Mouse (Mus musculus): ENCODE measurements around the gene Mrps17. TPM values are rescaled to one million over a fixed set of nuclear protein-coding genes. Genes with fewer than 3 reads are reported as not detected.
"Not testable (repeated sequence)": the region's sequence is repeated elsewhere in the genome, so short reads cannot be mapped to it uniquely, and the experiment has no call there.

Gene Mrps17
- 178 and 186 TPM in 2 replicates for polyA plus RNA-seq (2016; fragmentation: Nextera tagmentation; extraction: Ambion mirVana)

DNA sequence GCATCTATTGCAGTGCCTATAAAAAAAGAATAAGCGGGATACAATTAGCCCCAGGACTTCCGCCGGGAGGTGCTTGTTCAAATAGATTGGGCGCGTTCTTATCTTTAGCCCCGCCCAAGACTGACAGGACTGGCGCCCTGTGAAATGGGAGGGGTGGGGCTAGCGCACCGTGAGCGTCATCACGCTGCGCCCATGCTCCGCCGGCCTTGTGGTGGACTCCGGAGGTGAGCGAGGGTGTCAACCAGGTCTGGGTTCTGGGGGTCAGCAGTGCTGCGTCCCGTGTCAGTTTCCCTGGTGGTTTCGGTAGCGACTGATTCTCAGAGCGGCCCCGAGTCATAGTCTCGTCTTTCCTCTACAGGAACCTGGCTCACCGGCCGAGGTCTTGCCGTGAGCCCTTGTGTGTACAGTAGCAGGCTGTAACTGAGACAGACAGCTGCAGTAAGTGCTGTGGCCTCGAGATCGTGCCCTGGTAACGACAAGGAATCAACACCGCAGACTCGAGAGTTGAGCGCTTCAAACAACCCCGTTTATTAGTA is at the start of gene Mrps17:
TSS of gene Mrps17 (plus strand) at position 172 of the 536 bp plus-strand sequence.
- WGBS = under 1% methylated on average over 33 of the region's 33 CpGs
- peaks cover 37% of the 10 kb centered on the region for H3K36me3 ChIP-seq
- H3K27ac ChIP-seq = peak within 1 kb of the TSS; percentile 29; the same call in 1 of the 2 replicates
- peaks cover 7% of the 10 kb centered on the region for H3K4me1 ChIP-seq (replicated peaks)
- H3K4me3 ChIP-seq (replicated peaks) = peak within 1 kb of the TSS; percentile 77
- peak within 1 kb of the TSS; percentile 72 for H3K9ac ChIP-seq (replicated peaks)
- H3K4me2 ChIP-seq = peak within 1 kb of the TSS; percentile 90
- H3K9me3 ChIP-seq = peaks cover 5% of the 10 kb centered on the region; the same call in 1 of the 2 replicates
- peaks cover 10% of the 10 kb centered on the region; the same call in 1 of the 2 replicates for H3K27me3 ChIP-seq
- peak; percentile 92 for ATAC-seq (ENCODE audit: insufficient number of reproducible peaks, insufficient read depth, low FRiP score, low TSS enrichment, low read depth)

GRCm38 (mm10) chr5:129666271-129666909 is 48.9 kb upstream of the Mrps17 start:
- 96% methylated on average over 10 of the region's 10 CpGs for WGBS
- Histone ChIP-seq H3K27me3 (no peaks in the 10 kb centered on the region), H3K4me1 (replicated peaks) (peaks cover 11% of the 10 kb centered on the region; the same call in 1 of the 2 replicates), H3K4me2 (no peak overlapping the region), H3K9ac (replicated peaks) (no peak overlapping the region), H3K27ac (no peak overlapping the region), H3K36me3 (no peaks in the 10 kb centered on the region), H3K4me3 (replicated peaks) (no peak overlapping the region), H3K9me3 (no peaks in the 10 kb centered on the region)
- ATAC-seq (ENCODE audit: insufficient number of reproducible peaks, insufficient read depth, low FRiP score, low TSS enrichment, low read depth) = no peak

DNA sequence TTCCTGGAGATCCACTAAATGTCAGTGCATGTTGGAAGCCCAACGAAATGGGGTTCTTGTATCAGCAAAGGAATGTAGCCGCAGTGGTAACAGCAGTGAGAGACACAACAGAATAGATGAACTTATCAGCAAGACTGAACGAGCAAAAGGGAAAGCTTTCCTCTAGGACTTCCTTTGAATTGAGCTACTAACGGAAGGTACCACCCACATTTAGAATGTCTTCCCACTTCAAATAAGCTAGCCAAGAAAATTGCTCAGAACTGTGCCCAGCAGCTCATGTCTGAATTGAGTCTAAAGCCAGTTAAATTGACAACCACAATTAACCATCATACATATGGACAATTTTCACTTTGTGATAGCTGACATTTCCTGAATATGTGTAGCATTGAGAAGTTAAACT is 47.4 kb upstream of the Mrps17 start:
- ATAC-seq (ENCODE audit: insufficient number of reproducible peaks, insufficient read depth, low FRiP score, low TSS enrichment, low read depth) = no peak
- Histone ChIP-seq H3K36me3 (no peaks in the 10 kb centered on the region), H3K9me3 (no peaks in the 10 kb centered on the region), H3K9ac (replicated peaks) (no peak overlapping the region), H3K4me2 (no peak overlapping the region), H3K27ac (no peak overlapping the region), H3K4me1 (replicated peaks) (peaks cover 11% of the 10 kb centered on the region; the same call in 1 of the 2 replicates), H3K27me3 (no peaks in the 10 kb centered on the region), H3K4me3 (replicated peaks) (no peak overlapping the region)
- WGBS = 92% methylated on average over 4 of the region's 4 CpGs

- Histone ChIP-seq H3K9me3 (0 out of 2 replicates have a peak, but pooled peaks cover 10% of the 10 kb centered on the region), H3K27ac (peak overlapping the region; percentile 80), H3K27me3 (no peaks in the 10 kb centered on the region), H3K9ac (replicated peaks) (peak overlapping the region; percentile 92), H3K4me2 (peak overlapping the region; percentile 75), H3K4me1 (replicated peaks) (peaks cover 11% of the 10 kb centered on the region; the same call in 1 of the 2 replicates), H3K36me3 (no peaks in the 10 kb centered on the region), H3K4me3 (replicated peaks) (peak overlapping the region; percentile 83)
- WGBS = under 1% methylated on average over 31 of the region's 31 CpGs
- ATAC-seq (ENCODE audit: insufficient number of reproducible peaks, insufficient read depth, low FRiP score, low TSS enrichment, low read depth) = peak; percentile 31
Measured at GRCm38 (mm10) chr5:129669453-129670035, 45.8 kb upstream of the Mrps17 start.

DNA sequence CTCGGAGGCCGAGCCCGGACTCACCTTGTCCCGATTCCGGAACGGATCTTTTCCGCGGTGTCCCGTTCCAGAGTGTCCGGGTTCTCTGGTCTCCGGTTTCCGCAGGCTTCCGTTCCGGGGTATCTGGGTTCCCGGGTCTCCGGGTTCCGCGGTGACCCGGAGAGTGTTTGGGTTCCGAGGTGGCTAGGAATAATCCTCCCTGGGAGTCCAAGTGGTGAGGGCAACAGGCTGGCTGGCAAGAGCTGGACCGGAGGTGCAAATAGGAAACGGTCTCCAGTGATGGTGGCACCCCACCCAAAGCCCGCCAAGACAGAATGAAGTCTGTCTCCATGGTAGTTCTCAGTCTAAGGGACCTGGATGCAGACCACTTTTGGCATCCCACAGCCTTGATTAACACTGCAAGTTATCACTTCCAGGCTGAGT is 45.2 kb upstream of the Mrps17 start, which contains the start of gene Zfp11:
TSS of gene Zfp11 (minus strand) at position 64 of the 423 bp plus-strand sequence.
- peak; percentile 63 for ATAC-seq (ENCODE audit: insufficient number of reproducible peaks, insufficient read depth, low FRiP score, low TSS enrichment, low read depth)
- Histone ChIP-seq H3K4me1 (replicated peaks) (peaks cover 11% of the 10 kb centered on the region; the same call in 1 of the 2 replicates), H3K27me3 (no peaks in the 10 kb centered on the region), H3K9ac (replicated peaks) (peak within 1 kb of the TSS; percentile 92), H3K9me3 (0 out of 2 replicates have a peak, but pooled peaks cover 12% of the 10 kb centered on the region), H3K36me3 (no peaks in the 10 kb centered on the region), H3K4me3 (replicated peaks) (peak within 1 kb of the TSS; percentile 83), H3K4me2 (peak within 1 kb of the TSS; percentile 75), H3K27ac (peak within 1 kb of the TSS; percentile 80)
- WGBS = 1% methylated on average over 23 of the region's 23 CpGs

GRCm38 (mm10) chr5:129685141-129685540 is 30.2 kb upstream of the Mrps17 start:
- not testable (repeated sequence) for H3K4me3 ChIP-seq (replicated peaks); H3K27me3 ChIP-seq; H3K36me3 ChIP-seq; H3K4me2 ChIP-seq; H3K4me1 ChIP-seq (replicated peaks); H3K27ac ChIP-seq; ATAC-seq (ENCODE audit: insufficient number of reproducible peaks, insufficient read depth, low FRiP score, low TSS enrichment, low read depth); H3K9ac ChIP-seq (replicated peaks); H3K9me3 ChIP-seq
- WGBS = 91% methylated on average over 5 of the region's 5 CpGs

DNA sequence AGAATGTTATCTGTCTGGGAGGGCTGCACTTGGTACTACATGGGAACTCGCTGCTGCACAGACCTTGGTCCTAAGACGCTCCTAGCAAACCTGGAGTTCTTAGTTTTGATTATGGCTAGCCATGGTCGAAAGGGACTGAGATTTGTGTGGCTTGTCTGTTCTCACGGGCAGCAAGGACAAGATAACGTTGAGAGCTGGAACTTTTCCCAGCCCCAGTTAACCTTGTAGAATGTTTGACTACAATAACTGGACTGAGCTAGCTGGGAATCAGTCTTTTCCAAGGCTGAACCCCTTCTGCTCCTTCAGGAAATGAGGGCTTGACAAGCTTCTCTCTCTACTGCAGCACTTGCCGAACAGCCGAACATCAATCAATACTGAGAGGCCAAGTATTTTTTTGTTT is 27.7 kb upstream of the Mrps17 start:
- WGBS = 83% methylated on average over 7 of the region's 7 CpGs
- Histone ChIP-seq H3K9me3 (no peaks in the 10 kb centered on the region), H3K27me3 (no peaks in the 10 kb centered on the region), H3K4me2 (no peak overlapping the region), H3K27ac (no peak overlapping the region), H3K4me1 (replicated peaks) (no peaks in the 10 kb centered on the region), H3K9ac (replicated peaks) (no peak overlapping the region), H3K36me3 (no peaks in the 10 kb centered on the region), H3K4me3 (replicated peaks) (no peak overlapping the region)
- ATAC-seq (ENCODE audit: insufficient number of reproducible peaks, insufficient read depth, low FRiP score, low TSS enrichment, low read depth) = no peak

DNA sequence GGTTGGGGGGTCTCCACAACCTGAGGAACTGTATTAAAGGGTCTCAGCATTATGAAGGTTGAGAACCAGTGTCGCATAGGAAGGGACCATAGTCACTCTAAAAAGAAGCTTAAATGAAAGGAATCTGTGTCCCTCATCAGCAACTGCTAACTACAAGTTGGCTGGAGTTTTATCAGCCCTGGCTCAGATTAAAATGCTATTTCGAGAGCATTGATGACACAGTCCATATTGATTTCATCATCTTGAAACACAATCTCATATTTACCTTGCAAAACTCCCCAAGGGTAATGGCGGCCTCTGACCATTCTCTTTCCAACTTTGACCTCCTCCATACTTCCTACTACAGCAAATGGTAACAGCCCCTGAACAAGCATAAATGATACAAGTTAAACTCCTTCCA is 24.8 kb upstream of the Mrps17 start:
- Histone ChIP-seq H3K27me3 (no peaks in the 10 kb centered on the region), H3K9ac (replicated peaks) (no peak overlapping the region), H3K4me2 (no peak overlapping the region), H3K4me3 (replicated peaks) (no peak overlapping the region), H3K4me1 (replicated peaks) (no peaks in the 10 kb centered on the region), H3K9me3 (no peaks in the 10 kb centered on the region), H3K27ac (no peak overlapping the region), H3K36me3 (no peaks in the 10 kb centered on the region)
- WGBS = 86% methylated on average over 3 of the region's 3 CpGs
- no peak for ATAC-seq (ENCODE audit: insufficient number of reproducible peaks, insufficient read depth, low FRiP score, low TSS enrichment, low read depth)

DNA sequence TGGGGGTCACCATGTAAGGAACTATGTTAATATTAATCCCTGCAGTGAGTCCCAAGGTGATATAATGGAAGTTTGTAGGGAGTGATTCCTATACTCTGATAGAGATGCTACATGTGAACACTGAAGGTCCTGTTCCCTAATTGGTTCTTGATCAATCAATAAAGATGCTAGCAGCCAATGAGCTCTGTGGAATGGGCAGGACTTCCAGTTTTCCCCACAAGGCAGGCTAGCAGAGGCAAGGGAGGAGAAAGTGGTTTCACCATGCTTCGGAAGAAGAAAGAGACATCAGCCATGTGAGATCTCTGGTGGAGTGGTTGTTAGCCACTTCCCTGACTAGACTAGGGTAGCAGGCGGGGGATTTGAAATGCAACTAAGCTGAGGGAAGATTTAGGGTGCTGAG is 14.8 kb upstream of the Mrps17 start:
- Histone ChIP-seq H3K27ac (no peak overlapping the region), H3K9ac (replicated peaks) (no peak overlapping the region), H3K4me3 (replicated peaks) (peak overlapping the region; percentile 6; the same call in 1 of the 2 replicates), H3K9me3 (no peaks in the 10 kb centered on the region), H3K4me2 (peak overlapping the region; percentile 13), H3K27me3 (peaks cover 26% of the 10 kb centered on the region), H3K4me1 (replicated peaks) (no peaks in the 10 kb centered on the region), H3K36me3 (no peaks in the 10 kb centered on the region)
- 22% methylated on average over 2 of the region's 2 CpGs for WGBS
- ATAC-seq (ENCODE audit: insufficient number of reproducible peaks, insufficient read depth, low FRiP score, low TSS enrichment, low read depth) = no peak

DNA sequence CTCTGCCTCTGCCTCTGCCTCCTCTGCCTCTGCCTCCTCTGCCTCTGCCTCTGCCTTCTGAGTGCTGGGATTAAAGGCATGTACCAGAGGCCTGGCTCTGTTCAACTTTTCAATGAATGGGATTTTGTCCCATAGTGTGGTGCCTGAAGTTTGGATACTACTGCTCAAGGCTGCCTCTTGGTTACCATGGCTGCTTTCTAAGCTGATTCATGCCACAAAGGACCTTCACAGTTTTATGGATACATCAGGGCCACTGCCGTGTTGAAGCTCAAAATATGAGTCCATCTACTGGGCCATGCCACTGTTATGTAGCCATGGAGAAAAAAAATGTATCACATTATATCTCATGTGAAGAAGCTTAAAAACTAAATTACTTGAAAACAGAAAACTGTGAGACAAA is 13.6 kb upstream of the Mrps17 start:
- no peaks in the 10 kb centered on the region for H3K36me3 ChIP-seq
- H3K4me3 ChIP-seq (replicated peaks) = no peak overlapping the region
- no peak overlapping the region for H3K27ac ChIP-seq
- WGBS = 80% methylated on average over 1 of the region's 1 CpGs
- H3K4me1 ChIP-seq (replicated peaks) = no peaks in the 10 kb centered on the region
- H3K4me2 ChIP-seq = no peak overlapping the region
- H3K27me3 ChIP-seq = peaks cover 26% of the 10 kb centered on the region
- H3K9me3 ChIP-seq = no peaks in the 10 kb centered on the region
- no peak for ATAC-seq (ENCODE audit: insufficient number of reproducible peaks, insufficient read depth, low FRiP score, low TSS enrichment, low read depth)
- no peak overlapping the region for H3K9ac ChIP-seq (replicated peaks)

- Histone ChIP-seq H3K4me1 (replicated peaks) (no peaks in the 10 kb centered on the region), H3K36me3 (no peaks in the 10 kb centered on the region), H3K9me3 (no peaks in the 10 kb centered on the region), H3K27me3 (peaks cover 26% of the 10 kb centered on the region), H3K4me2 (no peak overlapping the region), H3K27ac (no peak overlapping the region), H3K4me3 (replicated peaks) (no peak overlapping the region), H3K9ac (replicated peaks) (no peak overlapping the region)
- no peak for ATAC-seq (ENCODE audit: insufficient number of reproducible peaks, insufficient read depth, low FRiP score, low TSS enrichment, low read depth)
Measured at GRCm38 (mm10) chr5:129703368-129703767, 11.9 kb upstream of the Mrps17 start.
